Mouse (Mus musculus) erythroblast, embryonic 14.5 days (primary cell): Measurements from ENCODE around the gene C3. TPM values are rescaled to one million over a fixed set of nuclear protein-coding genes. Genes with fewer than 3 reads are reported as not detected.

ENCODE experiments used
- H3K27me3 ChIP-seq: 2 replicates; pipeline ENCODE4 v1.6.1; 2012; ENCODE audit warnings: inconsistent platforms; ENCODE audit not compliant: control insufficient read depth
- H3K36me3 ChIP-seq: 2 replicates; pipeline ENCODE4 v1.6.1; 2012; ENCODE audit warnings: mild to moderate bottlenecking, inconsistent platforms; ENCODE audit not compliant: control insufficient read depth
- H3K4me1 ChIP-seq: 2 replicates; pipeline ENCODE4 v1.6.1; 2012; ENCODE audit warnings: inconsistent platforms; ENCODE audit not compliant: control insufficient read depth
- H3K4me3 ChIP-seq: replicated peaks from 2 replicates; pipeline ENCODE3; 2012; ENCODE audit warnings: moderate library complexity, mild to moderate bottlenecking, inconsistent platforms
- H3K9me3 ChIP-seq: 2 replicates; pipeline ENCODE4 v1.6.1; 2012; ENCODE audit warnings: low read length, inconsistent platforms, mixed read lengths; ENCODE audit not compliant: control insufficient read depth
- GATA1 ChIP-seq: IDR thresholded peaks from 2 replicates; pipeline ENCODE4 v1.6.1; 2012; ENCODE audit warnings: low read length, inconsistent platforms, mixed read lengths
- TAL1 ChIP-seq: IDR thresholded peaks from 3 replicates; pipeline ENCODE4 v1.6.1; 2012; ENCODE audit warnings: low read length, inconsistent platforms, mixed read lengths
- polyA plus RNA-seq: library from polyadenylated mRNA; stranded (reverse); fragments of >175 nt; gene quantifications from 2 replicates; pipeline ENCODE4 v1.2.3, GENCODE M21; 2012

Gene C3
- polyA plus RNA-seq, 1 experiment: 0.11 TPM

DNA sequence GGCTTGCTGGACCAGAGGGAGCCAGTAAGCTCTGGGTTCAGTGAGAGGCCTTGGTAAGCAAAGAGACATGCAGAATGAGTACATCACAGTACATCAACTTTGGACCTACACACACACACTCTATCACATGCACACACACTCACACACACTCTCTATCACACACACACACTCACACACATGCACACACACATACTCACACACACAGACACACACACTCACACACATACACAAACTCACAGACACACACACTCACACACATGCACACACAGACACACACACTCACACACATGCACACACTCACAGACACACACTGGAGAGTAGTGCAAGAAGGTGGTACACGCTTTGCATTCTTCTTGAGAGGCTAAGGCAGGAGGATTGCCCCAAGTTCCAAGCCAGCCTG lies 4.3 kb upstream of the C3 start:
- Histone ChIP-seq H3K4me1 (no peaks in the 10 kb centered on the region; the same call in 1 of the 2 replicates), H3K36me3 (peaks cover 30% of the 10 kb centered on the region), H3K4me3 (no peak overlapping the region), H3K27me3 (no peaks in the 10 kb centered on the region), H3K9me3 (no peaks in the 10 kb centered on the region)
- TF ChIP-seq GATA1 (no peak), TAL1 (no peak)

DNA sequence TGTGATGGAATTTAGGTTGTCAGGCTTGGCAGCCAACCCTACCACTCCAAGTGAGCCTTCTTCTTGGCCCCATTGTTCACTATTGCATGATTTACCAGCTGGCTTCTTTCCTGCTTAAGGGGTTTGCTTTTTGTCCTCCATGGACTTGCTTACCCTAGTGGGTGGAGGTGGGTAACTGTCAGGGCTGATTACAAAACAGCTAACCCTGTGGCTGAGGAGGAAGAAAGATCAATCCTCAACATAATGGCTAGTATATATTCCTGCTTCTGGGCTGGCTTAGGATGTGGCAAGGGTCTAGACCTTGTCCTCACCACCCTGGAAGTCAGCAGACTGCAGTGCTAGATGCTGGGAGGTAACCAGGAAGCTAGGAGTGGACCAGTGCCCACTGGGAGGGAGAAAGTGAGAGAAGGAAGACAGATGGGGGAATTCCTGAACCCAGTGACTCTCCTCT lies 3.4 kb upstream of the C3 start:
- no peaks in the 10 kb centered on the region for H3K9me3 ChIP-seq
- no peaks in the 10 kb centered on the region; the same call in 1 of the 2 replicates for H3K4me1 ChIP-seq

DNA sequence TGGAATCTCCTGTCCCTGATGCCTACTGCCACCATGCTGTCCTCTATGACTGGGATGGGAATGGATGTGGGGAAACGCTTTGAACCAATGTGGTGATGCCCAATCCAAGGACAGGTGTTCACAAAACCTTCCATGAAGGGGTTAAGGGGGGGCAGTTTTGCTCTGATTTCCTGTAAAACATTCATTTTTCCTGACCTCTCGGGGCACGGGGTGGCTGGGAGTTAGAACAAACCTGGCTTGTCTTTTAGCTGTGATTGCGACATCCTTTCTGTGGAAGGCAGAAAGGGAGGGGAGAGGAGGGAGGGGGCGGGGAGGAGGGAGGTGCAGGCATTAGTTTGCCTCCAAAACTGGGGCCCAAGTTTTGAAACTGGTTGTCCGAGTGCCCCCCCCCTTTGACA lies 2.8 kb upstream of the C3 start:
- Histone ChIP-seq H3K27me3 (no peaks in the 10 kb centered on the region), H3K9me3 (no peaks in the 10 kb centered on the region), H3K4me3 (no peak overlapping the region), H3K36me3 (peaks cover 18% of the 10 kb centered on the region), H3K4me1 (no peaks in the 10 kb centered on the region; the same call in 1 of the 2 replicates)
- TF ChIP-seq TAL1 (no peak), GATA1 (no peak)

More for the DNA sequence above, 3.4 kb upstream of the C3 start:
- TF ChIP-seq TAL1 (no peak), GATA1 (no peak)
- H3K36me3 ChIP-seq: peaks cover 21% of the 10 kb centered on the region
- no peaks in the 10 kb centered on the region for H3K27me3 ChIP-seq
- H3K4me3 ChIP-seq: no peak overlapping the region

DNA sequence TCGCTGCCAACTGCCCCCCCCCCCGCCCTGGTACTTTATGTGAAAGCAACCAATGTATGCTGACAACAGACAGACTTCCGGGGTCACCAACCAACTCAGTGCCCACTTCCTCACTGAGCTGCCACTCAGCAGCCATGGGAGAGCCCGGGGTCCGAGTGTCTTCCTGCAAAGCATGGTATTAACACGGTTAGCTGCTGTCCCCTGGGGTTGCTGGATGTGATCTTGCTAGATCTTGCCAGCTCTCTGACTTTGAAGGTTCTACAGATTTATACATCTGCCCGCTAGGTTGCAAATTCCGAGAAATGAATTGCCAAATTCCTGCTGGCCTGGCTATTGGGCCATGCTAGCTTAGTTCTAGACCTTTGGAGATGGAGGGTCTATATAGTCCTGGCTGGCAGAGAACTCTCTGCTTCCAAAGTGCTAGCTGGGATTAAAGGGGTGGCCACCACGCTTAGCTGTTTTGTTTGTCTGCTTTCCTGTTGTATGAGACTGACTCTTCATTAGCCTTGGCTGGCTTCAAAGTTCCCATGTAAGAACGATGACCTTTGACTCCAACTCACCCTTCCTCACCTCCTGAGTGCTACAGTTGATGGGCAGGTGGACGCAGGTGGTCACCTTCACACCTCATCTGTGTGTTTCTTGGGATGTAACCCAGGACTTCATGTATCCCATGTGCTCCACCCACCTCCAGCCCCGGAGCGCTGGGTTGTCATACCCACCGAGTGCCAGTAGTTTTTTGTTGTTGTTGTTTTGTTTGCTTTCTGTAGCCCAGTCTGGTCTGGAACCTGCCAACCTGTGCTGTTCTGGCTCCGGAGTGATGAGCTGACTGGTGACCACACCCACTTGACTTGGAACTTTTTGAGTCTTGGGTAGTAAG lies 2.2 kb upstream of the C3 start:
- Histone ChIP-seq H3K36me3 (peaks cover 13% of the 10 kb centered on the region), H3K27me3 (no peaks in the 10 kb centered on the region), H3K9me3 (no peaks in the 10 kb centered on the region), H3K4me1 (no peaks in the 10 kb centered on the region; the same call in 1 of the 2 replicates), H3K4me3 (no peak overlapping the region)
- TF ChIP-seq TAL1: no peak
- TF ChIP-seq GATA1: no peak

DNA sequence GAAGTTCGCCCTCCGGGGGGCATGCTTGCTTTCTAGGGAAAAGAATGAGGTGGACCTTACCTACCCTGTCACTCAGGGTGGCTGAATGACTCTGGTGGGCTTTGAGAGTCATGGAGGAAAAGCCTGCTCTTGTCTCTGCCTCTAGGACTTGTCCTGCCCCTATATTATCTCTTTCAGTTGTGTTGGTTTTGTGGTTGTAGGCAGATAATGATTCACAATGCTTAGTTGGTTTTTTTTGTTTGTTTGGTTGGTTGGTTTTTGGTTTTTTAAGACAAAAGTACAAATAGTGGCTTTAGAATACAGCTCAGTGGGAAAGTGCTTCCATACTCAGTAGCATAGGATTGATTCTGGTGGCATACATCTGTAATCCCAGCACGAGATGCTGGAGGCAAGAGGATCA lies 937 bp upstream of the C3 start:
- TF ChIP-seq GATA1 (no peak), TAL1 (no peak)
- H3K4me3 ChIP-seq: no peak overlapping the region
- peaks cover 5% of the 10 kb centered on the region; the same call in 1 of the 2 replicates for H3K36me3 ChIP-seq
- H3K9me3 ChIP-seq: no peaks in the 10 kb centered on the region
- no peaks in the 10 kb centered on the region; the same call in 1 of the 2 replicates for H3K4me1 ChIP-seq
- H3K27me3 ChIP-seq: no peaks in the 10 kb centered on the region

DNA sequence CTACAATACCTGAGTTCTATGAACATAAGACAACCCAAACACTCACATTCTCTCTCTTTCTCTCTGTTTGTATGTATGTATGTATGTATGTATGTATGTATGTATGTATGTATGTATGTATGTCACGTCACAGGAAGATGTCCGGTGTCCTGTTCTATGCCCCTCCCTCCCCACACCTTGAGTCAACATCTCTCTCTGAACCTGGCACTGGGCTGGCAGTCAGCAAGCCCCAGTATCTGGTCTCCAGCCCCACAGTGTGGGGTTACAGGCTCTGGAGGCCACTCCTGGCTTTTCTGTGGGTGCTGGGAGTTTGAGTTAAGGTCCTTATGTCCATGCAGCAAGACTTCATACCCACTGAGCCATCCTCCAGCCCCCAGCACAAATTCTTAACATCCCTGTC lies 468 bp downstream of the C3 start:
- Histone ChIP-seq H3K36me3 (peaks cover 8% of the 10 kb centered on the region; the same call in 1 of the 2 replicates), H3K9me3 (no peaks in the 10 kb centered on the region), H3K4me3 (peak overlapping the region; percentile 42), H3K27me3 (no peaks in the 10 kb centered on the region), H3K4me1 (no peaks in the 10 kb centered on the region; the same call in 1 of the 2 replicates)
- TF ChIP-seq GATA1 (no peak), TAL1 (no peak)

DNA sequence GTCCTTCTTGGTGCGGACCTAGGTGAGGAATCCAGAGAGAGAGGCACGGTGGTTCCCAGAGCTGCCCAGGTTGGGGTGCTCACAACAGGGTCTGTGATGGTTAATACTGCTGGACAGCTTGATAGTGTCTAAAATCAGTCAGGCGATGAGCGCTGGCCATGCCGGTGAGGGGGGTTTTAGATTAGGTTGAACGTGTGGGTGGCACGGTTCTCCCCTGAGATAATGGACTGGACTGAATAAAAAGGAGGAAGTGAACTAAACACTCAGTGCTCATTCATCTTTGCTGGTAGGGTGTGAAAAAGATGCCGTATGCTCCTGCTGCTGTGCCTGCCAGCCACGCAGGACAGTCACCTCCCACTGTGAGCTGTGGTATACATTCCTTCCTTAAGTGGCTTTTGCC lies 4.6 kb downstream of the C3 start:
- TF ChIP-seq GATA1: no peak
- no peak for TF ChIP-seq TAL1
- H3K36me3 ChIP-seq: peaks cover 17% of the 10 kb centered on the region; the same call in 1 of the 2 replicates
- no peaks in the 10 kb centered on the region for H3K4me1 ChIP-seq

DNA sequence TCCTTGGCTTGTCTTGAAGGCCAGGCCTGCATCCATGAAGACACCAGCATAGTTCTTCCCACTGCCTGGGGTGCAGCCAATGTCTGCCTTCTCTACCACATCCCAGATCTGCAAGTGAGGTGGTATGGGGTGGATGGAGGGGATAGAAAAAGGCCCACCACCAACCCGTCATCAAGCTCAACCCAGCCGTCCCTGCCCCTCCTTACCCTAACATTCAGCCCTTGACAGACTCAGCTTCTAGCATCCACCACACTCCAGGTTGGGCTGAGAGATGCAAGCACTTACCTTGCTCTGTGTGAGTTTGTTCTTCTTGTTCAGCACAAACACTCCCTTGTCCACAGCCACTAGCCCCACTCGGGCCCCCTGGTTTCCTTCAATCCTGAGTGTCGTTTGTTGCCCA lies 6.0 kb downstream of the C3 start:
- H3K4me1 ChIP-seq: no peaks in the 10 kb centered on the region
- H3K27me3 ChIP-seq: no peaks in the 10 kb centered on the region
- no peak overlapping the region for H3K4me3 ChIP-seq
- no peak for TF ChIP-seq GATA1
- no peak for TF ChIP-seq TAL1
- H3K36me3 ChIP-seq: peaks cover 24% of the 10 kb centered on the region; the same call in 1 of the 2 replicates
- H3K9me3 ChIP-seq: no peaks in the 10 kb centered on the region

More for the DNA sequence above, 4.6 kb downstream of the C3 start:
- Histone ChIP-seq H3K9me3 (no peaks in the 10 kb centered on the region), H3K4me3 (no peak overlapping the region), H3K27me3 (no peaks in the 10 kb centered on the region)

DNA sequence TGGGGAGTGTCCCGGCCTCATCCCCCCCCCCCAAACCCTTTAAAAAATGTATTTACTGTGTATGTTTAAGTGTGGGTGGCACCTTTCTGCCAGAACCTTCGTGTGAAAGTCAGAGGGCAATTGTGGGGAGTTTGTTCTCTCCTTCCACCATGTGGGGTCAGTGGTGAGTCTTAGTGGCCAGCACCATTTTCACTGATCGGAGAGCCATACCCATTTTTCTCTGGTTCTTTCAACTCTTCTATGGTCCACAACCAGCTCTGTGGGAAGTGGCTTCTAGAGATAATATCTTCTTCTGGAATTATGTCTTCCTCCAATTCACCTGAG lies 8.1 kb downstream of the C3 start:
- H3K4me3 ChIP-seq: no peak overlapping the region
- no peaks in the 10 kb centered on the region for H3K27me3 ChIP-seq
- H3K9me3 ChIP-seq: no peaks in the 10 kb centered on the region
- no peak for TF ChIP-seq GATA1
- no peak for TF ChIP-seq TAL1
- H3K4me1 ChIP-seq: no peaks in the 10 kb centered on the region
- peaks cover 28% of the 10 kb centered on the region; the same call in 1 of the 2 replicates for H3K36me3 ChIP-seq
